Mouse (Mus musculus): ENCODE measurements at regions not wholly inside any gene's neighbourhood (a gene's known extent, or its start where the extent isn't known, plus 50 kb on each side); places are given as distances from the start of the nearest gene placed in this dataset.

DNA sequence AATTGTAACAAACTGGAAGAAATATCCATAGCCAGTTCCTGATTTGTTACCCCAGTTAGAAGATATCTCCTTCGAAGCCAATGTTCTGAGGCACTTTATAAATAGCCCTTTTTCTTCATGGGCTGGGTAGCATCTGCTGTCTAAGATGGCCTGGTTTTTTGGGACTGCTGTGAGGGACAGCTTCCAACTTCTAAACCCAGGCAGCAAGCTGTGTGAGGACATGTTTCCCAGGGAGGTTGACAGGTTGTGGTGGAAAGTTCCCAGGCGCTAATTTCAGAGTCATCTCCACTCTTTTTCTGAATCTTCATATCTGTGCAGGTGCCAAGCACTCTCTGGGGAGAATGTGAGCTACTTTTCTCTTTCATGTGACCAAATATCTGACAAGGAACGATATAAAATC, 427.4 kb downstream of the Efnb2 start:
- TF ChIP-seq CTCF (IDR thresholded peaks at IDR 0.05; ENCODE audit: low read depth, low read length) (no peak), POLR2A (IDR thresholded peaks at IDR 0.05; ENCODE audit: insufficient read depth, low read length) (no peak), EP300 (IDR thresholded peaks at IDR 0.05; ENCODE audit: insufficient read depth, low read depth, low read length) (no peak)
